7 mouse cellular contexts compared by ENCODE assay signal in the genomic region with DNA sequence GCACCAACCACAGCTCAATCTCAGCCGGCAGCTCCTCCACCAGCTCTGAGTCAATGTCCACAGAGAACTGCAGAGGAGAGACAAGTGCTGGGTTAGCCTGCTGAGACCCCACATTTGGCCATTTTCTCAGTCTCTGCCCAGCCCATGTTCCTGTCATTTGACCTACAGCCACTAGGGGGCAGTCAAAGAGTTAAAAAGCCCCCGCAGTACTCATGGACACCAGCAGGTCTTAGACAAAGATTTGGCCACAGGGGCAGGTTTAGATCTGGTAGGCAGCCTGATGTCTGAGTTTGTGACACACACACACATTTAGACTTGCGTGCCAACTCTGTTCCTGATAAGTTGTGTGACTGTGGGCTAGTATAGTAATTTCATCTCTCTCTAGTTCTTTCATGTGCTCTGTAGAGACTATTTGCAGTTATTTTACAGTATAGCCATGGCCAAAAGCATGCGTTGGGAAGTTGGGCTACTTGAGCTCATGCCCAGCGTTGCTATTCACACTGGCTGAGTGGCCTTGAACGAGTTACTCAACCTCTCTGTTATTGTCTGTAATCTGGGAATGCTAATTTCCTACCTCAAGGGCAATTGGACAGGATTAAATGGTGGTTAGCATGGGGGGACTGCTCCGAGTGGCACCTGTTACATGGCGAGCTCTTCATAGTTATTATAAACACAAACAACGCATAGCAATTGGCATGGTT. TPM values are rescaled to one million over a fixed set of nuclear protein-coding genes. Genes with fewer than 3 reads are reported as not detected.
A peak's percentile ranks its signal among the peaks of the same experiment; 100 is the strongest.
DNase-seq lines count a peak whose midpoint lies in the region; ATAC-seq lines count a peak whose summit lies in the region.

No protein-coding gene starts in this region.

- H3K27ac ChIP-seq in embryonic facial prominence, embryonic 11.5 days (replicated peaks; ENCODE audit: low read depth, low read length), result no peak overlapping the region
- no peak overlapping the region for H3K27ac ChIP-seq in hindbrain, embryonic 14.5 days
- H3K27ac ChIP-seq in liver, embryonic 16.5 days (ENCODE audit: low read length), result no peak overlapping the region

- peak; percentile 47 for DNase-seq in urinary bladder, postnatal 14 days (ENCODE audit: low spot score)
- DNase-seq in urinary bladder, postnatal 25 days (ENCODE audit: low spot score), result no peak
- DNase-seq in adrenal gland, postnatal 14 days, result peak; percentile 80
- peak; percentile 83 for DNase-seq in embryonic facial prominence, embryonic 11.5 days (ENCODE audit: low spot score)
- peak; percentile 80 for DNase-seq in hindbrain, embryonic 14.5 days (ENCODE audit: low spot score)
- peak; percentile 90 for DNase-seq in retina, embryonic 14.5 days (ENCODE audit: low spot score)

- H3K27me3 ChIP-seq in embryonic facial prominence, embryonic 11.5 days (ENCODE audit: control insufficient read depth, insufficient read depth, low read length), result no peaks in the 10 kb centered on the region
- H3K27me3 ChIP-seq in hindbrain, embryonic 14.5 days (ENCODE audit: control insufficient read depth, insufficient read depth, low read length), result no peaks in the 10 kb centered on the region
- no peaks in the 10 kb centered on the region for H3K27me3 ChIP-seq in liver, embryonic 16.5 days (ENCODE audit: control insufficient read depth, insufficient read depth, low read depth, low read length)

- H3K4me1 ChIP-seq in embryonic facial prominence, embryonic 11.5 days (ENCODE audit: control insufficient read depth, insufficient read depth, low read length), result no peaks in the 10 kb centered on the region
- H3K4me1 ChIP-seq in hindbrain, embryonic 14.5 days (replicated peaks; ENCODE audit: control insufficient read depth, insufficient read depth, low read length), result no peaks in the 10 kb centered on the region
- H3K4me1 ChIP-seq in liver, embryonic 16.5 days (ENCODE audit: control insufficient read depth, low read depth, low read length), result no peaks in the 10 kb centered on the region; the same call in 1 of the 2 replicates

- H3K9me3 ChIP-seq in embryonic facial prominence, embryonic 11.5 days (replicated peaks; ENCODE audit: control insufficient read depth, low read length), result no peaks in the 10 kb centered on the region
- H3K9me3 ChIP-seq in hindbrain, embryonic 14.5 days (ENCODE audit: control insufficient read depth, low read length), result no peaks in the 10 kb centered on the region
- H3K9me3 ChIP-seq in liver, embryonic 16.5 days (replicated peaks; ENCODE audit: control insufficient read depth, low read length), result no peaks in the 10 kb centered on the region

- WGBS in embryonic facial prominence, embryonic 11.5 days, result 55% methylated on average over 9 of the region's 9 CpGs
- 63% methylated on average over 9 of the region's 9 CpGs for WGBS in hindbrain, embryonic 14.5 days
- WGBS in liver, embryonic 16.5 days (ENCODE audit: insufficient replicate concordance), result 39% methylated on average over 9 of the region's 9 CpGs

- no peak overlapping the region for H3K4me2 ChIP-seq in embryonic facial prominence, embryonic 11.5 days (ENCODE audit: low read depth, low read length)
- no peak overlapping the region for H3K4me2 ChIP-seq in hindbrain, embryonic 14.5 days (replicated peaks)
- no peak overlapping the region for H3K4me2 ChIP-seq in liver, embryonic 16.5 days (ENCODE audit: low read depth, low read length)

- no peak overlapping the region for H3K9ac ChIP-seq in embryonic facial prominence, embryonic 11.5 days (replicated peaks; ENCODE audit: low read length)
- H3K9ac ChIP-seq in hindbrain, embryonic 14.5 days, result no peak overlapping the region
- H3K9ac ChIP-seq in liver, embryonic 16.5 days (ENCODE audit: low read depth, low read length), result no peak overlapping the region

- no peak; the same call in 1 of the 2 replicates for ATAC-seq in embryonic facial prominence, embryonic 11.5 days (replicated peaks; ENCODE audit: insufficient number of reproducible peaks, low FRiP score, low TSS enrichment, low read depth)
- peak; percentile 45; the same call in 1 of the 2 replicates for ATAC-seq in hindbrain, embryonic 14.5 days (ENCODE audit: low FRiP score)
- peak; percentile 33; the same call in 1 of the 2 replicates for ATAC-seq in liver, embryonic 16.5 days (ENCODE audit: low read depth)

- H3K4me3 ChIP-seq in embryonic facial prominence, embryonic 11.5 days (ENCODE audit: low read depth, low read length), result no peak overlapping the region
- no peak overlapping the region for H3K4me3 ChIP-seq in hindbrain, embryonic 14.5 days (replicated peaks; ENCODE audit: low read length)
- H3K4me3 ChIP-seq in liver, embryonic 16.5 days (ENCODE audit: low read depth, low read length), result no peak overlapping the region

- no peaks in the 10 kb centered on the region for H3K36me3 ChIP-seq in embryonic facial prominence, embryonic 11.5 days (replicated peaks; ENCODE audit: control insufficient read depth, insufficient read depth, low read depth, low read length)
- peaks cover 11% of the 10 kb centered on the region for H3K36me3 ChIP-seq in hindbrain, embryonic 14.5 days (replicated peaks; ENCODE audit: control insufficient read depth, insufficient read depth)
- H3K36me3 ChIP-seq in liver, embryonic 16.5 days (ENCODE audit: control insufficient read depth, insufficient read depth), result no peaks in the 10 kb centered on the region

RNA-seq across cellular contexts. Expression of gene Pdk2, which starts 6.0 kb away (rescaled TPM):
- 147 and 156 TPM in 2 replicates for total RNA-seq in adrenal gland, postnatal 14 days (2021)
- 15.5 and 17.0 TPM in 2 replicates for polyA plus RNA-seq in embryonic facial prominence, embryonic 11.5 days (2014; fragmentation: Nextera tagmentation; extraction: Ambion mirVana)
- polyA plus RNA-seq in hindbrain, embryonic 14.5 days (2014; fragmentation: Nextera tagmentation; extraction: Ambion mirVana), result 22.7 and 25.2 TPM in 2 replicates
- 10.7 and 13.9 TPM in 2 replicates for polyA plus RNA-seq in liver, embryonic 16.5 days (2015; fragmentation: Nextera tagmentation; extraction: Ambion mirVana)

RNA-seq across cellular contexts. Expression of gene Itga3, which starts 29.5 kb away (rescaled TPM):
- 33.9 and 36.1 TPM in 2 replicates for total RNA-seq in adrenal gland, postnatal 14 days (2021)
- polyA plus RNA-seq in embryonic facial prominence, embryonic 11.5 days (2014; fragmentation: Nextera tagmentation; extraction: Ambion mirVana), result 5.1 and 6.6 TPM in 2 replicates
- polyA plus RNA-seq in hindbrain, embryonic 14.5 days (2014; fragmentation: Nextera tagmentation; extraction: Ambion mirVana), result 15.6 and 16.9 TPM in 2 replicates
- 1.7 and 2.2 TPM in 2 replicates for polyA plus RNA-seq in liver, embryonic 16.5 days (2015; fragmentation: Nextera tagmentation; extraction: Ambion mirVana)

RNA-seq across cellular contexts. Expression of gene Samd14, which starts 37.5 kb away (rescaled TPM):
- 5.4 and 7.3 TPM in 2 replicates for total RNA-seq in adrenal gland, postnatal 14 days (2021)
- polyA plus RNA-seq in embryonic facial prominence, embryonic 11.5 days (2014; fragmentation: Nextera tagmentation; extraction: Ambion mirVana), result 31.1 and 33.9 TPM in 2 replicates
- 130 and 135 TPM in 2 replicates for polyA plus RNA-seq in hindbrain, embryonic 14.5 days (2014; fragmentation: Nextera tagmentation; extraction: Ambion mirVana)
- polyA plus RNA-seq in liver, embryonic 16.5 days (2015; fragmentation: Nextera tagmentation; extraction: Ambion mirVana), result 27.2 and 34.7 TPM in 2 replicates

RNA-seq across cellular contexts. Expression of gene Ppp1r9b, which starts 56.3 kb away (rescaled TPM):
- 101 and 109 TPM in 2 replicates for total RNA-seq in adrenal gland, postnatal 14 days (2021)
- 9.9 and 10.5 TPM in 2 replicates for polyA plus RNA-seq in embryonic facial prominence, embryonic 11.5 days (2014; fragmentation: Nextera tagmentation; extraction: Ambion mirVana)
- polyA plus RNA-seq in hindbrain, embryonic 14.5 days (2014; fragmentation: Nextera tagmentation; extraction: Ambion mirVana), result 27.1 and 27.5 TPM in 2 replicates
- 7.1 and 7.6 TPM in 2 replicates for polyA plus RNA-seq in liver, embryonic 16.5 days (2015; fragmentation: Nextera tagmentation; extraction: Ambion mirVana)
